Mouse (Mus musculus): Measurements from ENCODE around the gene Ccnl1.

Ccnl1 gene

DNA sequence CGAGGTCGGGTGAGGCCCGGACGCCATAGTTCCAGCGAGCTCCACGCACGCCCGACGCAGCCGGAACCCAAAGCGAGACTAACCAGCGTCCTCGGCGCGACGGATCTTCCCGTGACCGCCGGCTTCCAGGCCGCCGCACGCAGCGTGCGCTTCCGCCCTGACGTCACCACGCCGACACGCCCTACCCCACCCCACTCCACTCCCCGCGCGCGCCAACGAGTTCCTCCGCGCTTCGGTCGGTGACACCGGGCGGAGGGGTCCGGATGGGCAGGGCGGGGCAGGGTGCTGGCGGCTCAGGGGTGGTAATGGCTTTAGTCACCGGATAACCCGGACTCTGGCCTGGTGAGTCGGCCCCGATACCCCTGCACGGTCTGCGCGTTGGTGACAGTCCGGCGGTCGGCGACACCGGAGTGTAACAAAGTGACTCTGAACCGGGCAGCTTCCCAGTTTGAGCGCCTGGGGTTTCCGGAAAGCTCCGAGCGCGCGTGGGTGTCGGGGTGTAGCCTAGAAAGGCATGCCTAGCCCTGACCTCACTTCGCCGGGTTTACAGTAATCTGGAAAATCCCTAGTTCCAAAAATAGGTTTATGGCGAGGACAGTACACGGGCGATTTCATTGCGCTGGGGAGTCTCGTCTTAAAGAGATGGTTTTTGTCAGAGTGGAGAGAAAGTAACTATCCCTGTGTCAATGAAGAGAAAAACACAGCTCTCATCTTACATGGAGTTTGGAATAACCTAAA is at the start of gene Ccnl1:
Gene Ccnl1 (minus strand): TSS at position 148 of the 738 bp plus-strand sequence.
- in situ Hi-C loops (cut with MseI, MboI), result no loop called here

DNA sequence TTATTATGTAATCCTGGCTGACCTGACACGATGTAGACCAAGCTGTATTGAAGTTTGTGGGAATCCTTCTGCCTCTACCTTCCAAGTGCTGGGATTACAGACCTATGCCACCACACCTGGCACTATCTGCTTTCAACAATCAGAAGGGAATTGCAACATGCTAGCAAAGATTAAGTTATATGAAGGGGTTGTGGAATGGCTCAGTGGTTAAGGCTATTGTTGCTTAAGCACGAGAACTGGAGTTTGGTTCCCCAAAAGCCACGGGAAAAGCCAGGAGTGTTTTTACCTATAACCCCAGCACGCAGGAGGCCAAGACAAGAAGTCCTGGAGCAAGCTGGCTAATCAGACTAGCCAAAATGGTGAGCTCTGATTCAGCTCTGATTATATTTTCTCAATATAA is 46.9 kb upstream of the Ccnl1 start:
- in situ Hi-C loops (cut with MseI, MboI), result loop anchor here in 1 of 2 experiments (10.0 kb wide), 1 partner anchor 230 kb away; no protein-coding TSS in a partner anchor

- in situ Hi-C loops (cut with MseI, MboI), result loop anchor here in 1 of 2 experiments (10.0 kb wide), 1 partner anchor 230 kb away; no protein-coding TSS in a partner anchor
Observed at GRCm38 (mm10) chr3:66004220-66004951, 46.3 kb upstream of the Ccnl1 start.

- in situ Hi-C loops (cut with MseI, MboI), result loop anchor here in 1 of 2 experiments (10.0 kb wide), 1 partner anchor 234 kb away; no protein-coding TSS in a partner anchor
Observed at GRCm38 (mm10) chr3:66000400-66000799, 42.4 kb upstream of the Ccnl1 start.

DNA sequence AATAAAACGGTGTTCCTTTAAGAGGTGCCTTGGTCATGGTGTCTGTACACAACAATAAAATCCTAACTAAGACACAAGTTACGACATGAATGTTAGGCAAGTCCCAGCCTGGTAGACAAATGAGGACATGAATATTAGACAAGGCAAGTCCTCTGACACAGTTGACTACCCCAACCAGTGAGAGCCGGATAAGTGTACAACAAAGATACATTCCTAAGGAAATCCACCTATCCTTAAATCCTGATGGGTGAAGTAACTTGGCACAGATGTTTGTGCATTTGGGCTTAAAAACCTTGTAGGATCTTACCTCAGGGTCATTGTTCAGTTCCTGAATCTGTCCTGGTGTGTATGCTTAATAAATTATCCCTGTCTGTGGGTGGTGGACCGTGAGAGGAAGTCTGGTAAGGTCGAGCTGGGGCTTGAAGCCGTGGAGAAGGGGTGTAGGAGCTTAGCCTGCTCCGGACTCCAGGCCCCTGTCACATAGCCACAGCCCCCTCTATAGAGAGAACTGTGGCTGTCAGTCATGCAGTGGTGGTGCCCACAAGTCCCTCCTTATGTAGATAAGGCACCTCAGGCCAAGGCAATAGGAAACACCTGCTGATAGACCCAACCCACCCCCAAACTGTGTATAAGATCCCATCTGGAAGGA is 39.4 kb upstream of the Ccnl1 start:
- in situ Hi-C loops (cut with MseI, MboI), result no loop called here

DNA sequence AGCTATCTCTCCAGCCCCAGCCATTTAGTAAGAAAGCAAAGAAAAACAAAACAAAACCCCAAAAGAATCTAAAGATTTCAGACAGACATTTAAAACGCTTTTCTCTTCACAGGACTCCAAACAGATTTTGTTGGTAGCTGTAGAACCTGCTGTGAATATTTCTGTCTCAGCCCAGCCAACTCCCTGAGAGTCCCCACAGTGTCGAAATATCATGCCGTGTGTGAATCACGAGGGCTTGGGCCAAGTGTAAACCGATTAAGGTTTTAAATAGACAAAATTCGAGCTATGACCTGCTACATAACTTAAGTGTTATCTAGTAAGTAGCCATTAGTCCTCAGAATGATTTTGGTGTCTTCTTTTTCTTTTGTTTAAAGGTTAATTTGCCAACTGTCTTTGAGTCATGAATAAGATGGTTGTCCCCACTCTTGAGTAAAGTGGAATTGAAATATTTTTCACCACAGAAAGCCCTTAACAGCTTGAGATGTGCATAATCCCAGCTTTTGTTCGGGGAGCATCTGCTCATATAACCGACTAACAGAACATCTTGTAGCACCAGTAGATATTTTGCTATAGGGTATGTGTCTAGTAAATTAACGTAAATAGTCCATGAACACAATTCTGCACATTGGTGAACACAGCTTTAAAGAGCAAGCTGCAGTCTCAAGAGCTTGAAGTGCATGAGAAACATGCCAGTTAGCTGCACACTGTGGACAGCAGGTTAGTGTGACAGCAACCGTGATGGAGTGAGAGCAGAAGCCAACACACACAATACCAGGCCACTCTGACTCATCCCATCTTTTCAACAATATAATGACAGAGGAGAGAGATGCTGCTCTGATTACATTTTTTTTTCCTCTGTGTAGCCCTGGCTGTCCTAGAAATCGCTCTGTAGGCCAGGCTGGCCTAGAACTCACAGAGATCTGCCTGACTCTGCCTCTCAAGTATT is 34.6 kb upstream of the Ccnl1 start:
- in situ Hi-C loops (cut with MseI, MboI), result no loop called here

DNA sequence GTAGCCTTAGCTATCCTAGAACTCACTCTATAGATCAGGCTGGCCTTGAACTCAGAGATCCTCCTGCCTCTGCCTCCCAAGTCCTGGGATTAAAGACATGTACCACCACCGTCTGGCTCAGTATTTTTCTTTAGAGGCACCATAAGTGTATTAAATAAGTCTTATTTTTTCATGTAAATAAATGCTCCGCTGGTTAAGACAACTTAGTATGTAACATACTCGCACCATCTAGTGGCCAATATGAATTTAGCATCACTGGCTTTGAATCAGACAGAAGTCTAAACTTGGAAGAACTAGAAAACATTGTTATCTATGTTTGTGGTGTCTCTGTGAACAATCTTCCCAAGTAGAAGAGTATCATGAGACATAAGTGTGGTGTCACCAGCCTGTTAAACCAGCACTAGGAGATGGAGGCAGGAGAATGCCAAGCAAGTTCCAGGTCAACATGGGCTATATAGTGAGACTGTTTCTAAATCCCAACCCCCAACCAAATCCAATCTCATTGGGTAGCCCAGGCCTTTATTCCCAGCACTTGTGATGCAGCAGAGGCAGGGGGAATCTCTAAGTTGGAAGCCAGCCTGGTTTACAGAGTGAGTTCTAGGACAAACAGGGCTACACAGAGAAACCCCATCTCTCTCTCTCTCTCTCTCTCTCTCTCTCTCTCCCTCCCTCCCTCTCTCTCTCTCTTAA is 33.1 kb upstream of the Ccnl1 start:
- in situ Hi-C loops (cut with MseI, MboI), result no loop called here

DNA sequence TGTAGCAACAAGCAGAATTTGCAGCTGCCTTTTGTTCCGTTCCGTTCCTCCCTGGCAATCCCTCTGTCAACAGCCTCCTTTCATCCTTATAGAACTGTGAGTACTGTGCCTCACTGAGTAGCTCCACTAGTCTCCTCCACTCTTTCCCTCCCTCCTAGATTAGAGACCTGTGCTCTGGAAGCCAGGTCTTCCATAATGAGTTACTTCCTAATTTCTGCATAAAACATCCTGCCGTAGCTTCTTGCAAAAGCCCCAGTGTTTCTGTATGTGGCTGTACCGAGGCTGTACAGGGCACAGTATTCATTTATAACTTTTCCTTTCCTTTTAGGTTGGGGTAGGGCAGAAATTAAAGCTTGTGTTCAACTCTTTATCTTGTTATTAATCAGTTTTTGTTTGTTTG is 32.5 kb upstream of the Ccnl1 start:
- in situ Hi-C loops (cut with MseI, MboI), result no loop called here

GRCm38 (mm10) chr3:65988711-65989495 is 30.9 kb upstream of the Ccnl1 start:
- in situ Hi-C loops (cut with MseI, MboI), result no loop called here

DNA sequence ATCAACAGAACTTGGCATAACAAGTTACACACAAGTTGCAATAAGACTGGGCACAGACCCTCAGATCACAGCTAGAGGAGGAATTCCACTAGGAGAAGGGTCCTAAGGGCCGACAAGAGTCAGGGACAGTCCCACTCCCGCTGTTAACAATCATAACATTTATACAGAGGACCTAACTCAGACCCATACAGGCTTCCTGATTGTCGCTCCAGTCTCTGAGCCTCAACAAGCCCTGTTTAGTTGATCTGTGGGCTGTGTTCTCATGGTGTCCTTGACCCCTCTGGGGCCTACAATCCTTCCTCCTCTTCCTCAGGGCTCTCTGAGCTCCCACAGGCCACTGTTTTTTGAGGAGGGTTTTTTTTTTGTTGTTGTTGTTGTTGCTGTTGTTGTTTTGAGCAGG is 18.2 kb upstream of the Ccnl1 start:
- in situ Hi-C loops (cut with MseI, MboI), result no loop called here

- in situ Hi-C loops (cut with MseI, MboI), result no loop called here
Observed at GRCm38 (mm10) chr3:65975317-65975716, 17.3 kb upstream of the Ccnl1 start.

GRCm38 (mm10) chr3:65974232-65975058 is 16.4 kb upstream of the Ccnl1 start:
- in situ Hi-C loops (cut with MseI, MboI), result no loop called here

GRCm38 (mm10) chr3:65973501-65974231 is 15.6 kb upstream of the Ccnl1 start:
- in situ Hi-C loops (cut with MseI, MboI), result no loop called here

GRCm38 (mm10) chr3:65969196-65969595 is 11.1 kb upstream of the Ccnl1 start:
- in situ Hi-C loops (cut with MseI, MboI), result no loop called here

DNA sequence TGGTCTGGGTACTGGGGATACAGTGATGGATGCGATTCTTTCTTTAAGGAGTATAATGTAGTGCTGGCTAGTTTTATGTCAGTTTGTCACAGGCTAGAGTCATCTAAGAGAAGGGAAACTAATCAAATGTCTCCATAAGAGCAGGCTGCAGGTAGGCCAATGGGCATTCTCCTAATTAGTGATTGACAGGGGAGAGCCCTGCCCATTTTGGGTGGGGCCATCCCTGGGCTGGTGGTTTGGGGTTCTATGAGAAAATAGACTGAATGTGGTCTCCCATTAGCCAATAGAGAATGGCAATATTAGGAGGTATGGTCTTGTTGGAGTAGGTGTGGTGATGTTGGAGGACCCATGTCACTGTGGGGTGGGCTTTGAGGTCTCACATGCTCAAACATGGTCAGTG is 8.3 kb upstream of the Ccnl1 start:
- in situ Hi-C loops (cut with MseI, MboI), result no loop called here

GRCm38 (mm10) chr3:65962270-65962930 is 4.4 kb upstream of the Ccnl1 start:
- in situ Hi-C loops (cut with MseI, MboI), result no loop called here

DNA sequence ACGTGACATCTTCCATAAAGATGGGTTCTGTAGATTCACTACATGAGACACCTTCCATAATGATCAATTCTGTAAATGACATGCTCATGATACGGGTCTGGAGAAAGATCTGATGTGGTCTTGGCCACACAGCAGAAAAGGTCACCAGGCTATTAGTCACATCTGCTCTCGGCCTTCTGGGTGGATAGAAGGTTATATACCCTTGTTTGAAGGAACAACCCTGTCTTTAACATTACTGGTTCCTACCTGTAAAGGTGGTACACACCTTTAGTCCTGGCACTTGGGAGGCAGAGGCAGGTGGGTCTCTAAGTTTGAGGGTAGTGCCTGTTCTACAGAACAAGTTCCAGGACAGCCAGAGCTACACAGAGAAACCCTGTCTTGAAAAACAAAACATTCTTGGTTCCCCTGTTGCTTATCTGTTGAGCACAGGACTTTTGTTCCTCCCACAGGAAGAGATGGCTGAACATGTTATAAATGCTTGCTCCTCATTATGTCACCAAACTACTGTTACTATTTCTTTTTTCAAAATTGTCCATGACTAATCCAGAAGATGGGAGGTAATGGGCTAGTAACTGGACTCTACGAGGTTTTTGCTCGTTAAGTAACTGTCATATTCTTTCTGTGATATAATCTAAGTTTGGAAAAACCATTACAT is 2.4 kb upstream of the Ccnl1 start:
- in situ Hi-C loops (cut with MseI, MboI), result no loop called here

Measured in mouse trophoblast stem cell (cell line).